Mouse (Mus musculus) embryonic facial prominence, embryonic 15.5 days (tissue): ENCODE measurements around the gene Sirt4. TPM values are rescaled to one million over a fixed set of nuclear protein-coding genes. Genes with fewer than 3 reads are reported as not detected.

Experiments
- ATAC-seq: fragments of 200-750 bp; cut with Nextera tagmentation; 2 replicates; pipeline ENCODE4 v1.8.0; 2017; ENCODE audit warnings: low read depth, moderate TSS enrichment; ENCODE audit not compliant: insufficient number of reproducible peaks, low FRiP score, low TSS enrichment
- H3K27ac ChIP-seq: fragments of 300-500 bp; sonication (generic); replicated peaks from 2 replicates; pipeline ENCODE4 v1.5.1; 2015; ENCODE audit warnings: mild to moderate bottlenecking, inconsistent platforms
- H3K27me3 ChIP-seq: fragments of 300-500 bp; sonication (generic); 2 replicates; pipeline ENCODE4 v1.6.1; 2015; ENCODE audit warnings: inconsistent platforms
- H3K36me3 ChIP-seq: fragments of 300-500 bp; sonication (generic); 2 replicates; pipeline ENCODE4 v1.6.1; 2015; ENCODE audit warnings: mild to moderate bottlenecking, inconsistent platforms
- H3K4me1 ChIP-seq: fragments of 300-500 bp; sonication (generic); 2 replicates; pipeline ENCODE4 v1.6.1; 2015; ENCODE audit warnings: inconsistent platforms
- H3K4me2 ChIP-seq: fragments of 300-500 bp; sonication (generic); replicated peaks from 2 replicates; pipeline ENCODE4 v1.6.1; 2015; ENCODE audit warnings: mild to moderate bottlenecking, inconsistent platforms
- H3K4me3 ChIP-seq: fragments of 300-500 bp; sonication (generic); replicated peaks from 2 replicates; pipeline ENCODE4 v1.5.1; 2015; ENCODE audit warnings: mild to moderate bottlenecking, inconsistent platforms
- H3K9ac ChIP-seq: fragments of 300-500 bp; sonication (generic); 2 replicates; pipeline ENCODE4 v1.6.1; 2015; ENCODE audit warnings: inconsistent platforms
- H3K9me3 ChIP-seq: fragments of 300-500 bp; sonication (generic); replicated peaks from 2 replicates; pipeline ENCODE4 v1.6.1; 2016; ENCODE audit warnings: inconsistent platforms
- WGBS: fragments of 180-500 bp; shearing (Covaris S2); methylation state at CpG from one replicate; pipeline ENCODE4 v1.1.7; 2015; 5-methylcytosine and 5-hydroxymethylcytosine counted together
- polyA plus RNA-seq: library from polyadenylated mRNA; unstranded; fragments of >200 nt; fragmentation: Nextera tagmentation; extraction: Ambion mirVana; gene quantifications from 2 replicates; pipeline ENCODE4 v1.2.1, GENCODE M21; 2015

The Sirt4 gene
- polyA plus RNA-seq, 1 experiment from 2014 or later, result 29.2 TPM

- WGBS, result 43% methylated on average over 7 of the region's 7 CpGs
- Histone ChIP-seq H3K27me3 (no peaks in the 10 kb centered on the region), H3K9ac (no peak overlapping the region), H3K4me1 (peaks cover 63% of the 10 kb centered on the region), H3K9me3 (no peaks in the 10 kb centered on the region), H3K4me2 (no peak overlapping the region), H3K36me3 (peaks cover 13% of the 10 kb centered on the region), H3K4me3 (no peak overlapping the region), H3K27ac (peak overlapping the region; percentile 45)
- no peak for ATAC-seq
Observed at GRCm38 (mm10) chr5:115437242-115437944, 47.1 kb downstream of the Sirt4 start.

- H3K4me2 ChIP-seq, result peak overlapping the region; percentile 52
- H3K9me3 ChIP-seq, result no peaks in the 10 kb centered on the region
- H3K4me3 ChIP-seq, result peak overlapping the region; percentile 34
- peak; percentile 83 for ATAC-seq
- 2% methylated on average over 41 of the region's 43 CpGs for WGBS
- peaks cover 72% of the 10 kb centered on the region for H3K4me1 ChIP-seq
- peak overlapping the region; percentile 31 for H3K9ac ChIP-seq
- no peaks in the 10 kb centered on the region for H3K27me3 ChIP-seq
- H3K36me3 ChIP-seq, result peaks cover 5% of the 10 kb centered on the region; the same call in 1 of the 2 replicates
- H3K27ac ChIP-seq, result peak overlapping the region; percentile 85
Observed at GRCm38 (mm10) chr5:115436421-115437124, 48.0 kb downstream of the Sirt4 start.

GRCm38 (mm10) chr5:115435755-115436379 lies 48.7 kb downstream of the Sirt4 start:
- 0 out of 2 replicates have a peak, but pooled peaks cover 4% of the 10 kb centered on the region for H3K36me3 ChIP-seq
- peak overlapping the region; percentile 52 for H3K4me2 ChIP-seq
- ATAC-seq, result no peak
- H3K4me3 ChIP-seq, result peak overlapping the region; percentile 34
- no peaks in the 10 kb centered on the region for H3K27me3 ChIP-seq
- H3K9ac ChIP-seq, result peak overlapping the region; percentile 31
- H3K27ac ChIP-seq, result peak overlapping the region; percentile 85
- H3K9me3 ChIP-seq, result no peaks in the 10 kb centered on the region
- 20% methylated on average over 8 of the region's 8 CpGs for WGBS
- H3K4me1 ChIP-seq, result peaks cover 75% of the 10 kb centered on the region

GRCm38 (mm10) chr5:115434853-115435754 lies 49.4 kb downstream of the Sirt4 start:
- Histone ChIP-seq H3K9ac (no peak overlapping the region), H3K36me3 (0 out of 2 replicates have a peak, but pooled peaks cover under 1% of the 10 kb centered on the region), H3K27me3 (no peaks in the 10 kb centered on the region), H3K4me1 (peaks cover 81% of the 10 kb centered on the region), H3K9me3 (no peaks in the 10 kb centered on the region), H3K27ac (peak overlapping the region; percentile 85), H3K4me3 (no peak overlapping the region), H3K4me2 (peak overlapping the region; percentile 52)
- ATAC-seq, result no peak
- WGBS, result 31% methylated on average over 15 of the region's 15 CpGs

- Histone ChIP-seq H3K9ac (no peak overlapping the region), H3K4me3 (no peak overlapping the region), H3K4me1 (peaks cover 81% of the 10 kb centered on the region), H3K27ac (peak overlapping the region; percentile 85), H3K9me3 (no peaks in the 10 kb centered on the region), H3K36me3 (no peaks in the 10 kb centered on the region), H3K27me3 (no peaks in the 10 kb centered on the region), H3K4me2 (peak overlapping the region; percentile 25; the same call in 1 of the 2 replicates)
- no peak for ATAC-seq
- 42% methylated on average over 11 of the region's 11 CpGs for WGBS
Observed at GRCm38 (mm10) chr5:115434280-115434852, 50.2 kb downstream of the Sirt4 start.

- 64% methylated on average over 8 of the region's 8 CpGs for WGBS
- Histone ChIP-seq H3K4me1 (peaks cover 84% of the 10 kb centered on the region), H3K4me3 (no peak overlapping the region), H3K27me3 (no peaks in the 10 kb centered on the region; the same call in 1 of the 2 replicates), H3K9ac (no peak overlapping the region), H3K36me3 (no peaks in the 10 kb centered on the region), H3K9me3 (no peaks in the 10 kb centered on the region), H3K4me2 (no peak overlapping the region), H3K27ac (no peak overlapping the region)
- no peak for ATAC-seq
Observed at GRCm38 (mm10) chr5:115433191-115433590, 51.3 kb downstream of the Sirt4 start.

GRCm38 (mm10) chr5:115432395-115432794 lies 52.1 kb downstream of the Sirt4 start:
- H3K9ac ChIP-seq, result no peak overlapping the region
- H3K4me2 ChIP-seq, result peak overlapping the region; percentile 89; the same call in 1 of the 2 replicates
- peaks cover 76% of the 10 kb centered on the region for H3K4me1 ChIP-seq
- no peaks in the 10 kb centered on the region for H3K9me3 ChIP-seq
- H3K36me3 ChIP-seq, result no peaks in the 10 kb centered on the region
- H3K4me3 ChIP-seq, result no peak overlapping the region
- H3K27me3 ChIP-seq, result no peaks in the 10 kb centered on the region; the same call in 1 of the 2 replicates
- no peak overlapping the region for H3K27ac ChIP-seq
- WGBS, result 77% methylated on average over 11 of the region's 11 CpGs
- ATAC-seq, result no peak

GRCm38 (mm10) chr5:115431898-115432259 lies 52.6 kb downstream of the Sirt4 start:
- no peak overlapping the region for H3K9ac ChIP-seq
- ATAC-seq, result no peak
- no peaks in the 10 kb centered on the region for H3K36me3 ChIP-seq
- peak overlapping the region; percentile 89 for H3K4me2 ChIP-seq
- H3K4me1 ChIP-seq, result peaks cover 71% of the 10 kb centered on the region
- peak overlapping the region; percentile 96 for H3K4me3 ChIP-seq
- no peaks in the 10 kb centered on the region; the same call in 1 of the 2 replicates for H3K27me3 ChIP-seq
- peak overlapping the region; percentile 39; the same call in 1 of the 2 replicates for H3K27ac ChIP-seq
- no peaks in the 10 kb centered on the region for H3K9me3 ChIP-seq
- WGBS, result 25% methylated on average over 7 of the region's 7 CpGs

- Histone ChIP-seq H3K27ac (peak overlapping the region; percentile 82), H3K4me1 (peaks cover 65% of the 10 kb centered on the region)
Observed at GRCm38 (mm10) chr5:115431061-115431897, 53.2 kb downstream of the Sirt4 start.

More at GRCm38 (mm10) chr5:115431061-115431897, 53.2 kb downstream of the Sirt4 start:
- no peaks in the 10 kb centered on the region; the same call in 1 of the 2 replicates for H3K27me3 ChIP-seq
- 9% methylated on average over 14 of the region's 14 CpGs for WGBS
- H3K36me3 ChIP-seq, result no peaks in the 10 kb centered on the region
- ATAC-seq, result no peak
- H3K9ac ChIP-seq, result peak overlapping the region; percentile 90
- H3K4me2 ChIP-seq, result peak overlapping the region; percentile 89
- peak overlapping the region; percentile 96 for H3K4me3 ChIP-seq
- H3K9me3 ChIP-seq, result no peaks in the 10 kb centered on the region
